Mouse (Mus musculus) thymus, postnatal 0 days (tissue): Measurements from ENCODE around the gene Prss48. TPM values are rescaled to one million over a fixed set of nuclear protein-coding genes. Genes with fewer than 3 reads are reported as not detected.

Source experiments
- DNase-seq: peaks from one replicate; pipeline ENCODE4 v3.0.0-alpha.2; 2015; ENCODE audit warnings: low spot score
- polyA plus RNA-seq: library from polyadenylated mRNA; unstranded; fragments of >200 nt; fragmentation: Nextera tagmentation; extraction: Ambion mirVana; gene quantifications from 2 replicates; pipeline ENCODE4 v1.2.1, GENCODE M21; 2015

Prss48 gene
- polyA plus RNA-seq, result not detected in 2 replicates

- no peak for DNase-seq
Observed at GRCm38 (mm10) chr3:86002423-86002822, at the start of gene Prss48. TSS of gene Prss48 (minus strand) at chr3:86002491.

DNA sequence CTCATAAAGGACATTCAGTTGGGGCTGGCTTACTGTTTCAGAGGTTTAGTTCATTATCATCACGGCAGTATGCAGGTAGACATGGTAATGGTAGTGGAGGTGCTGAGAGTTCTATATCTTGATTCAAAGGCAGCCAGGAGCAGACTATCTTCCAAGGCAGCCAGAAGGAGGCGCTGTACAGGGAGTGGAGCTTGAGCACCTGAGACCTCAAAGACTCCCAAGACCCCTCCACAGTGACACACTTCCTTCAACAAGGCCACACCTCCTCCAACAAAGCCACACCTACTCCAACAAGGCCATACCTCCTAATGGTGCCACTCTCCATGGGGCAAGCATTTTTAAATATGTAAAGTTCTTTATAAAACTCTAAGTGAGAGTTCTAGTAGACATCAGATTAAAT is 46.8 kb upstream of the Prss48 start:
- no peak for DNase-seq

- DNase-seq, result no peak
Observed at GRCm38 (mm10) chr3:86047686-86048408, 45.6 kb upstream of the Prss48 start.

DNA sequence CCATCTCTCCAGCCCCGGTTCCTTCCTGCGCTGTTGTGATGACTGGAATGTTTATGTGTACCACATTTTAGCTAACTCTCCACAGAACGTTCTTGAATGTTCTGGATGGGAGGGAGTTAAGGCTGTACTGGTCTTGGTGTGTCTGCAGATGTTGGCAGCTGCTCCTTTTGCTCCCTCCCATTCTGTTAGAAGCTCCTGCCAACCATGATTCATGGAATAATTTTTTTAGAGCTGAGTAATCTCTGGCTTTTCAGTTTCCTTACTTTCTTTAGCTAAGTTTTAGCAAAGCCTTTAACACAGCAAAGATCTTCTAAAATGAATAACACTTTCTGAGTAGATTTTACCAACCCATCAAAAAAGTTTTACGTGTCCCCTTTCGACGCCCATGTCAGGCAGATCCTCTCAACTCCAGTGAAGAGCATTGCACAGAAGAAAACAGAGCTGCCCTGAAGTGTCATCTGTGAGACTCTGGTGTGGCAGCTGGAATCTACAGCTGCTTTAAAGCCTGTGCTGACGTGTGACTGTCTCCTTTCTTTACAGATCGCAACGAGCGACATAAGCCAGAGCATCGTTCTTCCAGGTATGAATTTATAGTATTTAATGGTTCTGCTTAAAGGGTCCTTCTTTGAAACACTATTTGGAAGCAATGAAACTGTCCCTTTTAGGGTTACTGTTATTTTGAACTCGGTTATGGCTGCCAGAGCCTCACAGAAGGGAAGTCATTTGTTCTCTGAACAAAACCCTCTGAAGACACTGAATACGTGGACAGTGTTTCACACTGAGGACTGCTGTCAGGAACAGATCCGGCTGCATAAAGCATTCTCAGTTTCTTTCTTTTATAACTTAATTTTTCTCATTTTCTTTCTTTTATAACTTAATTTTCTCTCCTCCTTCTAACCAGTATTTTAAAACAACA is 38.3 kb upstream of the Prss48 start:
- no peak for DNase-seq

GRCm38 (mm10) chr3:86038648-86039047 is 36.4 kb upstream of the Prss48 start:
- no peak for DNase-seq

DNA sequence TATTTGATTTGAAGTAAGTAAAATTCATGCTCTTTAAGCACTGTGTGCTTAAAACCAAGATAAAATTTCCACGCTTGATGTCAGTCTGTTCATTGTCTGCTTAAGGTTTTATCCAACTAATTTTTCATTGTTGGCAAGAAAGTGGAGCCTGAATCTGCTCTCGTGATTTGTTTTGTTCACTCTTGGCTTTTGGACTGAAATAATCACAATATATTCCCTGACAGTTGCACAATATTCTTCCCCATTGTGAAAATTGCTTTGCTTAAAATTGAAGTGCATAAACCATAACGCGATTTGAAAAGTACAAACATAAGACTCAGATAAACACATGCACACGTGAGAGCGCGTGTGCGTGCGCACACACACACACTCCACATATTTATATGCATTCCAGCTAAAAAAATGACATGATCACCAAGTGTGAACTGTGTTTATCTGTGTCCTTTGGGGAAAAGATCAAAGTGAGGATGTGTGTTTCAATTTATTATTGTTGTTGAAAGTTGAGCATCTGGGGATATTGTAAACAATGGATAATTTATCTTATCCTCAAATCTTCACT is 35.7 kb upstream of the Prss48 start:
- no peak for DNase-seq

DNA sequence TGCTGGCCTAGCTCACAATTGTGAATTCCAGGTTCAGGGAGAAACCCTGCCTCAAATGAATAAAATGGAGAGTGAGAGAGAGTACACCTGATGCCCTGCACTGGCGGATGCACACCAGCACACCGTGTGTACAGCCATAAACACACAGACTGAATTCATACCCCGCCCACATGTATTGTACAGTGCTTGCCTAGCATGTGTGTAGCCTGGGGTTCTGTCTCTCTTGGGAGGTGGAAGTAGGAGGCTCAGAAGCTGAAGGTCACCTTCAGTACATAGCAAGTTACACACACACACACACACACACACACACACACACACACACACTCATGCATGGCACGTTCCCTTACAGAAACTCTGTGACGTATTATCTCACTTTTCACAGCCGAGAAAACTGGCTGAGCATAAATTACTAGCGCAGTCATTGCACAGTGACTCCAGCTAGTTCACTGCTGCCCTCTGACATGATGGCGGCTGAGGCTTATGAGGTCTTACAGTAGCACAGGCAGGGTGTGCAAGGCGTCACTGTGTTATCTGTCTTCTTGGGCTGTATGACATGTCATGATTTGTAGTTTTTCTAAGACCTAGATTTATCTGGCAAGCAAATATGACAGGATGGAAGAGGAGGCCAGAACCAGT is 31.3 kb upstream of the Prss48 start:
- DNase-seq, result no peak

DNA sequence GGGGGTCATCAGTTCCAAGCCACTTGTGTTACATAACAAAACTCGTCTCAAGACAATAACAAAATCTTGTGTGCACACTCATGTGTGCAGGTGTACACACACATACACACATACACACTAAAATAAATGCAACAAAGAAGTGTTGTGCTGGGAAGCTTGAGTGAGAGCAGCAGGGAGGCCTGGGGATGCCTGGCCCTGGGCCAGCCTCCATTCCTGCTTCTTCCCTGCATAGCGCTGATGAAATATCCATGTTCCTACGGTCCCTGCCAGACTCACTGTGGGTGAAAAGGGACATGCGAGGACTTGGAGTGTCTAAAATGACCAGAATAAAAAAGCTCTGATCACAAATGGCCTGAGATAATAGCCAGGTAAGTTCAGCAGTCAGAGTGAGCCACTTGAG is 28.3 kb upstream of the Prss48 start:
- DNase-seq, result no peak

DNA sequence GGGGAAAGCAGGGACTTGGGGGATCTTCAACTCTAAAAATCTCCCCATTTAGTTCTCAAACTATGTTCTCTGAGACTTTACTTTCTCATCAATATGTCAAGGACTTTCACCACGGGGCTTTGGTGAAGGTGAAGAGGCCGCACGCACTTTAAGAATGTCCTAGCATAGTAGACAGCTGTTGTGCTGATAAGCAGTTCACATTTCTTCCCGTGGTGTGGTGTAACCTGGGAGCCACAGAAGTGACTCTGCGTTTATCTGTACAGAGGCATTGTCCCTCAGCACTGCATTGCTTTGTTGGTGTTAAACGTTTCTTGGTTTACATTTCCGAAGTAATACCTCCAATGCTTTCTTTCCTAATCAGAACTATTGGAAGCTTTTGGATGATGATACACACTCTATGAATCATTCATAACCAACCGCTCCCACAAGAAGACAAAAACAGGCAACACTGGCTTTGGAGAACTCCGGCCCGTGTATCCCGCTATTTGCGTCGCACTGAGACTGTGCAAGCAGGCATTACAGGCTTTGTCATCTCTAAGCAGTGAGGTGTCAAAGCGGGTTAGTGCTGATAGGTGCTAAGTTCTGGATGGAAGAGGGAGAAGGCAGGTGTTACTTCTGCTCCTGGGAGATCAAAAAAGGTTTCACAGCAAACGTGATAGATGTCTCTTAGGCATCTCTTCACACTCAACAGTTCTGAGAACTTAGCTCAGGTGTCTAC is 26.5 kb upstream of the Prss48 start:
- no peak for DNase-seq

GRCm38 (mm10) chr3:86025341-86026137 is 23.2 kb upstream of the Prss48 start:
- no peak for DNase-seq

DNA sequence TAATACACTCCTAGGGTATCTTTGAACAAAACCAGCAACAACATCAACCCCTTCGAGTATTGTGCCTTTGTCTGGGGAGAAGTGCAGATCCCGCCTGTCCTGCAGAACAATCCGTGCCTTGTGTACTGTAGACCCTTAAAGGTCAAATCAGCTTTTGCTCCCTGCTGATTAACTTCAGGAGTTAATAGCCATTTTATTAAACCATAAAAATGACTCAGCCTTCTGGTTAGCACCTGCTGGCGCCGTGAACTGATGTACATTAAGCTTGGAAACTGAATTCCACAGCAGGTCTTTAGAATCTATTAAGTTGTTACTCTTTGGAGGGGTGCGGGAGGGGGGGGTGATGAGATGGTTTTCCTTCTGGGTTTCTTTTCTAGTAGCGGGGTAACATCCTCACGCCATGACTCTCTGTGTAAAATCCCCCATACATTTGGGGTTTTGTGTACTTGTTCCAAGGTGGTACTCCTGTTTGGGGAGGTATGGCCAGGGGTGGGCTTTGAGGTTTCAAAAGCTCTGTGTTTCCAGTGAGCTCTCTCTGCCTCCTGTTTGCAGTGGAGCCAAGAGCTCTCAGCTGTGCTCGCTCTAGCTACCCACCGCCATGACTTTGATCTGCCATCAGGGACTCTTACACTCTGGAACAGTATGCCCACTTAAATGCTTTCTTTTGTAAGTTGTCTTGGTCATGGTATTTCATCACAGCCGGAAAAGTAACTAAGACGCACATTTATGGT is 21.9 kb upstream of the Prss48 start:
- no peak for DNase-seq

- no peak for DNase-seq
Observed at GRCm38 (mm10) chr3:86021651-86022050, 19.4 kb upstream of the Prss48 start.

DNA sequence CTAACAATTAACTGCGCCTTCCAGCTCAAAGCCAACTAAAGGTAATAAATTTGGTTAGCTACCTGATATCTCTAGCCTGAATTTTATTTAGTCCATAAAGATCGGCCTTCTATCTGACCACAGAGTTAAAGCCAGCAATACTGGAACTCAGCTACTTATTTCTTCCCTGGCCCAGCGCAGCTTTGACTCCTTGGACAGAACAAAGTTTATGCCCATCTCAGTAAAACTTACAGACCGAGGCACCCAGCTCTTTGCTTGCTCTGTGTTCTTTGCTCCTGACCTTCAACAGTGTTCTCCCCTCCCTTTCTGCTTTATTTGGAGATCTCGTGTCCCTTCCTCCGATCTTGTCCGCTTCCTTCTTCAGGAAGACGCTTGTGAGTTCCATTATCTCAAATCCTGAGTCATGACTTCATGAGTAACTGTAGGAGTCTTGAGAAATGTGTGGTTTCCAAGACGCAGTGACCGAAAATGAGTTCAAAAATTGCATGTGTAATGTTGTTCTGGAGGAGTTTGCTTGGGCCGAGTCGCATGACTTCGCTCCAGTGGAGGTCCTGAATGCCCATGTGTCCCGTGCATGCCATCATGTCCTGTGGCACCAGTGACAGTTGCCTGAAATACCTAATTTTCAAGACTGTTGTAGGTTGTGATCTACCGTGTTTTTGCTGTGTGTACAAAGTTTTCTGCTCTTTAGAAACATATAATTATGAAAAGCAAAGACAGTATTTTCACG is 18.8 kb upstream of the Prss48 start:
- DNase-seq, result no peak

GRCm38 (mm10) chr3:86017484-86017883 is 15.2 kb upstream of the Prss48 start:
- no peak for DNase-seq

DNA sequence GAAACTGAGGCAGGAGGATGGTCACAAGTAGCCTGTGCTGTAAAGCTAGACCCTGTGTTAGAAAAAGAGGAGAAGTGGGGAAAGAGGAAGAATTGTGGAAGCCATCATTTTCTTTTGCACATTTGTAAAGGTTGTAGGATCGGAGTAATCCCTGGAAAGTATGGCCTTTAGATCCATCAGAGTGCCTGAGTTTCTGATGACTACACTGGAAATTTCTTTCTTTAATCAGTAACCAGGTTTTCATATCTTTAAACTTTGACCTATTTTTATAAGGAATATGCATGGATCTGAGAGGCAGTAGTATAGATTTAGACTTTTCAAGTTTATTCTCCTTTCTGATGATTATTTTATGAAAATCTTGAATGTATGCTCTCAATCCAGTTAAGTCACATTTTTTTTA is 14.7 kb upstream of the Prss48 start:
- DNase-seq, result no peak

- no peak for DNase-seq
Observed at GRCm38 (mm10) chr3:86013837-86014236, 11.5 kb upstream of the Prss48 start.

- no peak for DNase-seq
Observed at GRCm38 (mm10) chr3:86011833-86012232, 9.5 kb upstream of the Prss48 start.

- no peak for DNase-seq
Observed at GRCm38 (mm10) chr3:86011373-86011772, 9.1 kb upstream of the Prss48 start.

- DNase-seq, result no peak
Observed at GRCm38 (mm10) chr3:86010618-86011017, 8.3 kb upstream of the Prss48 start.
